Mouse (Mus musculus) liver, postnatal 0 days (tissue): ENCODE measurements around the gene Snrpa. TPM values are rescaled to one million over a fixed set of nuclear protein-coding genes. Genes with fewer than 3 reads are reported as not detected.

ENCODE experiments used
- ATAC-seq: fragments of 200-750 bp; cut with Nextera tagmentation; 2 replicates; pipeline ENCODE4 v1.8.0; 2017; ENCODE audit warnings: mild to moderate bottlenecking, moderate library complexity
- DNase-seq: peaks from one replicate; pipeline ENCODE4 v3.0.0-alpha.2; 2016
- H3K27ac ChIP-seq: fragments of 300-500 bp; sonication (generic); 2 replicates; pipeline ENCODE4 v1.5.1; 2014; ENCODE audit warnings: antibody characterized with exemption, moderate library complexity, mild to moderate bottlenecking, low read depth
- H3K27me3 ChIP-seq: fragments of 300-500 bp; sonication (generic); 2 replicates; pipeline ENCODE4 v1.6.1; 2014; ENCODE audit warnings: low read length, control low read depth, mixed read lengths; ENCODE audit not compliant: insufficient read depth
- H3K36me3 ChIP-seq: fragments of 300-500 bp; sonication (generic); replicated peaks from 2 replicates; pipeline ENCODE4 v1.6.1; 2014; ENCODE audit warnings: mild to moderate bottlenecking, control low read depth, low read length, moderate library complexity, mixed read lengths; ENCODE audit not compliant: insufficient read depth
- H3K4me1 ChIP-seq: fragments of 300-500 bp; sonication (generic); 2 replicates; pipeline ENCODE4 v1.6.1; 2014; ENCODE audit warnings: antibody characterized with exemption, mild to moderate bottlenecking, control low read depth; ENCODE audit not compliant: insufficient read depth
- H3K4me2 ChIP-seq: fragments of 300-500 bp; sonication (generic); 2 replicates; pipeline ENCODE4 v1.6.1; 2014; ENCODE audit warnings: low read depth, mild to moderate bottlenecking, low read length, moderate library complexity, mixed read lengths
- H3K4me3 ChIP-seq: fragments of 300-500 bp; sonication (generic); 2 replicates; pipeline ENCODE4 v1.5.1; 2014; ENCODE audit warnings: low read depth, low read length
- H3K9ac ChIP-seq: fragments of 300-500 bp; sonication (generic); replicated peaks from 2 replicates; pipeline ENCODE4 v1.6.1; 2014; ENCODE audit warnings: mild to moderate bottlenecking, moderate library complexity
- H3K9me3 ChIP-seq: fragments of 300-500 bp; sonication (generic); 2 replicates; pipeline ENCODE4 v1.6.1; 2016; ENCODE audit warnings: mild to moderate bottlenecking, control low read depth, low read length, mixed read lengths
- CTCF ChIP-seq: sonication (generic); IDR thresholded peaks from 2 replicates; pipeline ENCODE4 v1.5.1; 2016; ENCODE audit warnings: antibody characterized with exemption, low read depth
- EP300 ChIP-seq: IDR thresholded peaks from 2 replicates; pipeline ENCODE4 v1.6.1; 2016; ENCODE audit warnings: antibody characterized with exemption, low read depth, mild to moderate bottlenecking
- WGBS: fragments of 180-500 bp; shearing (Covaris S2); extraction: QIAGEN DNeasy Blood & Tissue Kit; methylation state at CpG from one replicate; pipeline ENCODE4 v1.1.7; 2014; ENCODE audit not compliant: insufficient replicate concordance; 5-methylcytosine and 5-hydroxymethylcytosine counted together
- microRNA counts: library from miRNA; unstranded; fragments of <30 nt; microRNA quantifications from one replicate; lab custom pipeline; 2015
- microRNA-seq: library from miRNA; unstranded; fragments of <30 nt; microRNA quantifications from one replicate; pipeline ENCODE4, GENCODE M21; 2016
- polyA plus RNA-seq: library from polyadenylated mRNA; unstranded; fragments of >200 nt; fragmentation: Nextera tagmentation; extraction: Ambion mirVana; gene quantifications from 2 replicates; pipeline ENCODE4 v1.2.1, GENCODE M21; 2015

Gene Snrpa
- polyA plus RNA-seq, 1 experiment from 2014 or later, result 44.9 TPM

DNA sequence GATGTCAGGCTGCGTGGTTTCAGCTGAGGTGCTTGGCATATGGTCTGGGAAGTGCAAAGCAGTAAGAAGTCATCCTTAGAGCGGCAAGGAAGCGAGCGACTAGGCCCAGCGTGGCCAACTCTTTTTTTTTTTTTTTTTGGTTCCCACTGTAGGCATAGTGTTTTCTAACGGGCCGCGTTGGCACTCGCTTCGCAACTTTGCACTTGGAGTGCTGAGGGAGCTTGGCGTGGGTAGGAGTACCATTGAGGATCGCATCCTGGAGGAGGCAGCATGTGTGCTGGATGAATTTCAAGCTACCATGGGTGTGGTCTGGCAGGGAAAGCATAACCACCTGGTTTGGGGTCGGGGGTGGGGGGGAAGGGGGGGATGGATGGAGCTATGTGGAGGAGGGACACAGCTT, 40.1 kb downstream of the Snrpa start:
- 85% methylated on average over 13 of the region's 13 CpGs for WGBS
- Histone ChIP-seq H3K4me2 (no peak overlapping the region), H3K36me3 (peaks cover 34% of the 10 kb centered on the region), H3K4me1 (peaks cover 9% of the 10 kb centered on the region), H3K9me3 (no peaks in the 10 kb centered on the region), H3K27ac (no peak overlapping the region), H3K4me3 (no peak overlapping the region), H3K27me3 (no peaks in the 10 kb centered on the region), H3K9ac (no peak overlapping the region)
- DNase-seq (no peak), ATAC-seq (no peak)
- no peak for TF ChIP-seq EP300
- no peak for TF ChIP-seq CTCF

DNA sequence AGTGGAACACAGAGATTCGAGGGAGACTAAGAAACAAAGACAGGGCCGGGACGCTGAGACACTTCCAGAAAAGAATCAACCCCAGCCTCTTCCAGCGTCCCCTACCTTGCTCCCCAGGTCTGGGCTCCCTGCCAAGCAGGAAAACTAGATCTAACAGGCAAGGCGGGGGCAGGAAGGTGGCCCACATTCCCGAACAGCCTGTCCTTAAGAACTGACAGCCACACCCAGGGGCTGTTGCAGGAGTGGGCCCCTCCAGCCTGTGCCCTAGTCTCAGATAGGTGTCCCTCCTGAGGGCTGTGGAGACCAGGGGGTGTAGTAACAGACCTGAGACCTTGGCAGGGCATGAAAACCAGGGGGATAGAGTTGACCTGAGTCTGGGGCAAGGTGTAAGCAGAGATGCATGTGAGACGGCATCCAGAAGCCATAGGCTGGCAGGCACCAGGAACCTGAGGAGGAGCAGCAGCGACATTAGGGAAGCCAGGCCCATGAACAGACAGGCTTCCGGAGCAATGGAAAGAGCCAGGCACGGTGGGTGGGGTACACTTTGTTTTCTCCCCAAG, 42.8 kb downstream of the Snrpa start, which contains the start of gene Cyp2t4:
Gene Cyp2t4 (plus strand): TSS at position 510 of the 560 bp plus-strand sequence.
- DNase-seq, result peak; percentile 21
- no peaks in the 10 kb centered on the region for H3K4me1 ChIP-seq
- TF ChIP-seq CTCF, result no peak
- TF ChIP-seq EP300, result no peak
- WGBS, result 64% methylated on average over 10 of the region's 10 CpGs
- H3K9me3 ChIP-seq, result no peaks in the 10 kb centered on the region
- no peaks in the 10 kb centered on the region for H3K27me3 ChIP-seq
- no peak within 1 kb of the TSS for H3K9ac ChIP-seq
- no peak within 1 kb of the TSS for H3K27ac ChIP-seq
- H3K4me3 ChIP-seq, result no peak within 1 kb of the TSS
- no peak for ATAC-seq
- peaks cover 8% of the 10 kb centered on the region for H3K36me3 ChIP-seq
- no peak within 1 kb of the TSS for H3K4me2 ChIP-seq

MicroRNA genes within 50 kb of the gene (microRNA counts, 519-probe panel; counts per million panel counts)
- not detected for microRNA mmu-miR-1191 (lab: Ali Mortazavi, UCI)

Small RNA genes lying within 50 kb of the gene (microRNA-seq; reads per million reads assigned to microRNA genes)
- gene Mir1191, result 10.5 reads per million, percentile 19 among the genes with 10 or more reads in this experiment
- not detected for gene Mir3101

Other genes starting within 250 kb of the Snrpa start
- gene Cyp2a12, start 167.2 kb downstream of the Snrpa start, polyA plus RNA-seq, result 70.2 and 81.9 TPM in 2 replicates
- 59.6 and 67.8 TPM in 2 replicates for gene Cyp2f2, start 76.4 kb downstream of the Snrpa start, polyA plus RNA-seq
- not detected in 2 replicates for gene Cyp2t4, start 42.6 kb downstream of the Snrpa start, polyA plus RNA-seq
- gene Egln2, start 29.5 kb downstream of the Snrpa start, polyA plus RNA-seq, result 32.9 and 33.5 TPM in 2 replicates
- gene Rab4b, start 17.4 kb downstream of the Snrpa start, polyA plus RNA-seq, result 31.5 and 32.7 TPM in 2 replicates
- gene Gm21983, start 15.2 kb downstream of the Snrpa start, polyA plus RNA-seq, result not detected in 2 replicates
- 0.88 and 0.99 TPM in 2 replicates for gene Mia, start 15.1 kb downstream of the Snrpa start, polyA plus RNA-seq
- gene BC024978, start 490 bp downstream of the Snrpa start, polyA plus RNA-seq, result 1.00 and 1.1 TPM in 2 replicates
- 1.2 and 1.5 TPM in 2 replicates for gene Itpkc, start 32.4 kb upstream of the Snrpa start, polyA plus RNA-seq
- 20.1 and 23.5 TPM in 2 replicates for gene Coq8b, start 36.8 kb upstream of the Snrpa start, polyA plus RNA-seq
- 1.1 and 1.2 TPM in 2 replicates for gene Numbl, start 62.2 kb upstream of the Snrpa start, polyA plus RNA-seq
- gene Ltbp4, start 141.4 kb upstream of the Snrpa start, polyA plus RNA-seq, result 7.2 and 9.2 TPM in 2 replicates
- 9.5 and 10.9 TPM in 2 replicates for gene Shkbp1, start 159.7 kb upstream of the Snrpa start, polyA plus RNA-seq
- gene Gm20479, start 161.1 kb upstream of the Snrpa start, polyA plus RNA-seq, result 1.1 TPM in 1 of 2 replicates, not detected in the other